ENCODE assay signal across 11 mouse cellular contexts in the genomic region with DNA sequence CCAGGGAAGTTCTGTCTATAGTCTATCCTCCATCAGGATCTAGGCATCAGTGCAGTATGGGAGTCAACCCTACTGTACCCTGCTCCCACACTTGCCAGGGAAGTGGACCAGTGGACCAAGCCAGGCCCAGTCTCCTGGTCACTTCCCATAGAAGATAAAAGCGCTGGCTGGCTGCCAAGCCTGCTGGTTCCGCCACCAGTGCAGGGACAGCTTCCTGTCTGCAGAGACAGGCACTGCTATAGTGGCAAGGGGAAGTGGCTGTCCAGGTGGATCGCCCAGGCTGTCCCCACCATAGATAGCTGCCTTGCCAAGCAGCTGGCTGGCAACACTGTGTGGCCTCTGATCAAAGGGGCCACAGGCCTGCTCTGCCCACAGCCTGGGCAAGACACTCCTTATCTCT.
DNase-seq lines count a peak whose midpoint lies in the region; ATAC-seq and TF ChIP-seq lines count a peak whose summit lies in the region.
"Had no signal": no experiment of that assay in that cellular context is flagged by ENCODE, and none has a peak within 500 bp of the region (broad histone marks: within the 10 kb centered on the region; RNA-seq: fewer than 3 reads in every experiment).

No protein-coding gene starts in this region.

- 19% methylated on average over 3 of the region's 3 CpGs for WGBS in heart, embryonic 14.5 days
- WGBS in lung, postnatal 0 days, result 29% methylated on average over 3 of the region's 3 CpGs
- 47% methylated on average over 3 of the region's 3 CpGs for WGBS in forebrain, embryonic 16.5 days

- ATAC-seq in heart, embryonic 14.5 days (ENCODE audit: insufficient number of reproducible peaks, insufficient read depth, low FRiP score, low read depth), result peak; percentile 40; the same call in 1 of the 2 replicates
- ATAC-seq in lung, postnatal 0 days, result 0 out of 2 replicates have a peak, but pooled peaks have one; percentile 22
- no peak for ATAC-seq in forebrain, embryonic 16.5 days
- ATAC-seq: Patski had no signal

- TF ChIP-seq CTCF in lung, postnatal 0 days (IDR thresholded peaks at IDR 0.05), result no peak

- no peaks in the 10 kb centered on the region for H3K9me3 ChIP-seq in heart, embryonic 14.5 days (ENCODE audit: control insufficient read depth, low read length)
- no peaks in the 10 kb centered on the region for H3K9me3 ChIP-seq in lung, postnatal 0 days (ENCODE audit: low read length)
- H3K9me3 ChIP-seq in forebrain, embryonic 16.5 days (ENCODE audit: control insufficient read depth, low read length), result no peaks in the 10 kb centered on the region
- H3K9me3 ChIP-seq: limb, embryonic 15.5 days had no signal

- TF ChIP-seq EP300 in lung, postnatal 0 days (IDR thresholded peaks at IDR 0.05), result no peak

- H3K27ac ChIP-seq in heart, embryonic 14.5 days (replicated peaks in 1 of 2; ENCODE audit: control insufficient read depth in 1 of 2, insufficient read depth in 1 of 2, low read depth in 2 of 2, low read length in 2 of 2), result no peak overlapping the region
- no peak overlapping the region for H3K27ac ChIP-seq in lung, postnatal 0 days (ENCODE audit: low read length)
- H3K27ac ChIP-seq in forebrain, embryonic 16.5 days (ENCODE audit: low read length), result no peak overlapping the region
- H3K27ac ChIP-seq: limb, embryonic 15.5 days had no signal

- H3K4me1 ChIP-seq in heart, embryonic 14.5 days (ENCODE audit: control insufficient read depth in 2 of 2, insufficient read depth in 2 of 2, low read length in 2 of 2), result peaks cover 6 to 7% of the 10 kb centered on the region in 2 experiments
- H3K4me1 ChIP-seq in lung, postnatal 0 days (ENCODE audit: insufficient read depth, low read depth, low read length), result peaks cover 2% of the 10 kb centered on the region; the same call in 1 of the 2 replicates
- no peaks in the 10 kb centered on the region for H3K4me1 ChIP-seq in forebrain, embryonic 16.5 days (replicated peaks; ENCODE audit: control insufficient read depth, insufficient read depth, low read length)

- no peaks in the 10 kb centered on the region for H3K27me3 ChIP-seq in heart, embryonic 14.5 days (ENCODE audit: control insufficient read depth, insufficient read depth, low read length)
- H3K27me3 ChIP-seq in lung, postnatal 0 days (replicated peaks; ENCODE audit: insufficient read depth, low read length), result no peaks in the 10 kb centered on the region
- no peaks in the 10 kb centered on the region for H3K27me3 ChIP-seq in forebrain, embryonic 16.5 days (replicated peaks; ENCODE audit: control insufficient read depth, insufficient read depth, low read length)
- H3K27me3 ChIP-seq: limb, embryonic 15.5 days; Patski had no signal

- DNase-seq in layer of hippocampus, adult 9-11 months, result peak; percentile 29
- no peak for DNase-seq in layer of hippocampus, postnatal 36 days
- DNase-seq in brain, adult 2 months (ENCODE audit: low read depth, low spot score), result peak; percentile 34
- DNase-seq in lung, postnatal 0 days (ENCODE audit: low spot score), result peak; percentile 30
- no peak for DNase-seq in natural killer cell, adult 2 months (ENCODE audit: low spot score in 2 of 2)
- no peak for DNase-seq in urinary bladder, postnatal 4 days (ENCODE audit: low spot score in 2 of 2)

- no peak overlapping the region for H3K4me2 ChIP-seq in heart, embryonic 14.5 days (ENCODE audit: low read length)
- H3K4me2 ChIP-seq in lung, postnatal 0 days (replicated peaks; ENCODE audit: low read depth, low read length), result no peak overlapping the region
- no peak overlapping the region for H3K4me2 ChIP-seq in forebrain, embryonic 16.5 days (ENCODE audit: low read length)
- H3K4me2 ChIP-seq: limb, embryonic 15.5 days had no signal

- H3K4me3 ChIP-seq in heart, embryonic 14.5 days (ENCODE audit: control insufficient read depth in 1 of 2, insufficient read depth in 1 of 2, low read depth in 1 of 2, low read length in 2 of 2), result no peak overlapping the region
- no peak overlapping the region for H3K4me3 ChIP-seq in lung, postnatal 0 days (ENCODE audit: low read depth, low read length)
- H3K4me3 ChIP-seq in forebrain, embryonic 16.5 days (replicated peaks; ENCODE audit: low read length), result no peak overlapping the region
- H3K4me3 ChIP-seq: erythroblast, embryonic 14.5 days; limb, embryonic 15.5 days had no signal

- H3K36me3 ChIP-seq in heart, embryonic 14.5 days (ENCODE audit: control insufficient read depth, insufficient read depth, low read length), result no peaks in the 10 kb centered on the region
- no peaks in the 10 kb centered on the region for H3K36me3 ChIP-seq in lung, postnatal 0 days (ENCODE audit: insufficient read depth, low read length)
- no peaks in the 10 kb centered on the region for H3K36me3 ChIP-seq in forebrain, embryonic 16.5 days (ENCODE audit: control insufficient read depth, insufficient read depth)
- H3K36me3 ChIP-seq: limb, embryonic 15.5 days had no signal

- H3K9ac ChIP-seq in heart, embryonic 14.5 days (ENCODE audit: low read length), result no peak overlapping the region
- no peak overlapping the region for H3K9ac ChIP-seq in lung, postnatal 0 days (replicated peaks; ENCODE audit: low read depth)
- no peak overlapping the region; the same call in 1 of the 2 replicates for H3K9ac ChIP-seq in forebrain, embryonic 16.5 days (replicated peaks; ENCODE audit: low read depth, low read length)
- H3K9ac ChIP-seq: limb, embryonic 15.5 days had no signal

Comparison
In these comparisons a context has a peak if more than half of its experiments do, and no peak if none do; other contexts are left out.
1. DNase-seq: peak in layer of hippocampus, adult 9-11 months (single experiment), brain, adult 2 months (single experiment) and lung, postnatal 0 days (single experiment); none in layer of hippocampus, postnatal 36 days (0 of 2), natural killer cell, adult 2 months (0 of 2) and urinary bladder, postnatal 4 days (0 of 2).